Mouse (Mus musculus) megakaryocyte, embryonic 14.5 days (primary cell): Measurements from ENCODE around the gene Rasgrp1.

Experiments used
- FLI1 ChIP-seq: IDR thresholded peaks from 2 replicates; pipeline ENCODE4 v1.6.1; 2012; ENCODE audit warnings: low read length, inconsistent platforms, mixed read lengths
- GATA1 ChIP-seq: IDR thresholded peaks from 3 replicates; pipeline ENCODE4 v1.6.1; 2012; ENCODE audit warnings: mixed read lengths, low read length, inconsistent platforms, borderline replicate concordance

- no peak for TF ChIP-seq GATA1
- no peak for TF ChIP-seq FLI1
These were observed 431 bp upstream of the Rasgrp1 start for GRCm38 (mm10) chr2:117343240-117343624.
